Mouse (Mus musculus): ENCODE data around the gene Otud5. TPM values are rescaled to one million over a fixed set of nuclear protein-coding genes. Genes with fewer than 3 reads are reported as not detected.

Gene Otud5
- 100 to 1,000 TPM; 147 to 152 TPM for total RNA-seq (2023)

GRCm38 (mm10) chrX:7841163-7842162, at the start of gene Otud5:
TSS of gene Otud5 (plus strand) at chrX:7841364.

GRCm38 (mm10) chrX:7821865-7822779, 19.0 kb upstream of the Otud5 start, which contains the start of gene Kcnd1:
TSS of gene Kcnd1 (plus strand) at chrX:7822289.

GRCm38 (mm10) chrX:7878007-7878419, 36.8 kb downstream of the Otud5 start, which contains the start of gene Pim2:
TSS of gene Pim2 (plus strand) at chrX:7878262.

GRCm38 (mm10) chrX:7883841-7884567, 42.8 kb downstream of the Otud5 start, which contains the start of gene Slc35a2:
TSS of gene Slc35a2 (plus strand) at chrX:7884028.

GRCm38 (mm10) chrX:7898880-7899874, 58.0 kb downstream of the Otud5 start, which contains the start of the genes Pqbp1 and Timm17b:
TSS of gene Pqbp1 (minus strand) at chrX:7899269.
TSS of gene Timm17b (plus strand) at chrX:7899357.

GRCm38 (mm10) chrX:7907735-7908134, 66.6 kb downstream of the Otud5 start, which contains the start of gene Gm10491:
TSS of gene Gm10491 (minus strand) at chrX:7907835.

GRCm38 (mm10) chrX:7909242-7909641, 68.1 kb downstream of the Otud5 start, which contains the start of gene Gm10490:
TSS of gene Gm10490 (plus strand) at chrX:7909542.

GRCm38 (mm10) chrX:7919601-7920383, 78.6 kb downstream of the Otud5 start, which contains the start of gene Pcsk1n:
TSS of gene Pcsk1n (plus strand) at chrX:7919822.

Other genes starting within 250 kb of the Otud5 start
- 10 to 100 TPM; 23.4 to 28.8 TPM for gene Ccdc22, start 235.8 kb upstream of the Otud5 start, total RNA-seq (2023)
- under 1 TPM; 0.47 to 0.49 TPM for gene Cacna1f, start 234.3 kb upstream of the Otud5 start, total RNA-seq (2023)
- gene Syp, start 202.9 kb upstream of the Otud5 start, total RNA-seq (2023), result 1 to 10 TPM in 1 of 2 experiments, not detected in 1; 1.0 TPM
- 10 to 100 TPM; 22.3 to 26.5 TPM for gene Prickle3, start 184.1 kb upstream of the Otud5 start, total RNA-seq (2023)
- 10 to 100 TPM; 78.2 to 91.8 TPM for gene Plp2, start 170.0 kb upstream of the Otud5 start, total RNA-seq (2023)
- not detected for gene Magix, start 160.1 kb upstream of the Otud5 start, total RNA-seq (2023)
- 10 to 100 TPM; 38.6 to 45.8 TPM for gene Gpkow, start 144.2 kb upstream of the Otud5 start, total RNA-seq (2023)
- 10 to 100 TPM; 42.0 to 42.8 TPM for gene Wdr45, start 127.0 kb upstream of the Otud5 start, total RNA-seq (2023)
- gene Gm45208, start 119.1 kb upstream of the Otud5 start, total RNA-seq (2023), result not detected
- gene Praf2, start 112.9 kb upstream of the Otud5 start, total RNA-seq (2023), result 10 to 100 TPM in 1 of 2 experiments, 1 to 10 TPM in 1; 8.2 to 10.6 TPM
- not detected for gene Ccdc120, start 90.5 kb upstream of the Otud5 start, total RNA-seq (2023)
- 100 to 1,000 TPM; 109 to 115 TPM for gene Tfe3, start 78.8 kb upstream of the Otud5 start, total RNA-seq (2023)
- gene Gripap1, start 51.6 kb upstream of the Otud5 start, total RNA-seq (2023), result 100 to 1,000 TPM; 114 to 122 TPM
- 1 to 10 TPM; 2.0 to 5.9 TPM for gene Kcnd1, start 19.1 kb upstream of the Otud5 start, total RNA-seq (2023)
- gene Pim2, start 36.9 kb downstream of the Otud5 start, total RNA-seq (2023), result 1 to 10 TPM; 7.1 to 7.2 TPM
- 10 to 100 TPM; 30.2 to 34.2 TPM for gene Slc35a2, start 42.7 kb downstream of the Otud5 start, total RNA-seq (2023)
- gene Pqbp1, start 57.9 kb downstream of the Otud5 start, total RNA-seq (2023), result 10 to 100 TPM; 40.6 to 46.7 TPM
- gene Timm17b, start 58.0 kb downstream of the Otud5 start, total RNA-seq (2023), result 10 to 100 TPM; 28.4 to 31.2 TPM
- not detected for gene Gm10491, start 66.5 kb downstream of the Otud5 start, total RNA-seq (2023)
- not detected for gene Gm10490, start 68.2 kb downstream of the Otud5 start, total RNA-seq (2023)
- gene Pcsk1n, start 78.5 kb downstream of the Otud5 start, total RNA-seq (2023), result not detected
- not detected for gene Eras, start 87.2 kb downstream of the Otud5 start, total RNA-seq (2023)
- 10 to 100 TPM in 1 of 2 experiments, 1 to 10 TPM in 1; 8.1 to 11.2 TPM for gene Hdac6, start 106.5 kb downstream of the Otud5 start, total RNA-seq (2023)
- gene Gata1, start 136.7 kb downstream of the Otud5 start, total RNA-seq (2023), result not detected
- gene Glod5, start 177.1 kb downstream of the Otud5 start, total RNA-seq (2023), result not detected
- 10 to 100 TPM; 13.8 to 15.7 TPM for gene Suv39h1, start 233.4 kb downstream of the Otud5 start, total RNA-seq (2023)
- gene Was, start 249.1 kb downstream of the Otud5 start, total RNA-seq (2023), result 100 to 1,000 TPM; 141 to 157 TPM

Data from monocyte, adult 59 days (primary cell).